Mouse (Mus musculus): ENCODE results near the gene Drd5. TPM values are rescaled to one million over a fixed set of nuclear protein-coding genes. Genes with fewer than 3 reads are reported as not detected.

The Drd5 gene
- total and polyA plus RNA-seq, 2 experiments from 2014 or later: not detected

DNA sequence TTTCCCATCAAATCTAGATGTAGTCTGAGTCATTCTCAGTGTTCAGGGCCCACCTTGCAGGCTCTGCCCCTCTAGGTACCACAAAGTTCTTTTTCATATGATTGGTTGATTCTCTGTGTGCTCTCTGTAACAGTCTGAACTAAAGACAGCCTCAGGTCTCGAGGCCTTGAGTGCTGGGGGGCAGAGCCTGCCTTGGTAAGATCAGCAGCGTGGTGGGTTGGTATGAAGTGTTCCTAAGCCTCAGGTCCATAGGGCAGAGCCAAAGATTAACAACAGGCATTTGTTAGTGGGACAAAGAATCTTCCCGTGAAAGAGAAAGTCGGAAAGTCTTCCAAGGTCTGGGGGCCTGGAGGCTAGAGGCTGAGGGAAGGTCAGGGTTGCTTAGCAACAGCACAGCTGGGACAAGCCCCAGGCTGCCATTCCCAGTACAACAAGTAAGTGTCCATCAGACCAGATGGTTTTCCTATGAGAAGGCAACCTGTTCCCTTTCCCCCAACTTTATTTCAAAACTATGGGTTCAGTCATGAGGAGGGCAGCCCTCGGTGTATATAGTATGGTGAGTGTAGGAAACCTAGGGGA lies 31.3 kb downstream of the Drd5 start:
- Histone ChIP-seq H3K4me1 (ENCODE audit: control insufficient read depth, insufficient read depth) (no peaks in the 10 kb centered on the region), H3K27ac (ENCODE audit: low read depth) (no peak overlapping the region), H3K27me3 (ENCODE audit: control insufficient read depth, insufficient read depth, low read length) (no peaks in the 10 kb centered on the region), H3K4me3 (ENCODE audit: low read depth, low read length) (no peak overlapping the region), H3K9me3 (replicated peaks; ENCODE audit: control insufficient read depth, low read length) (no peaks in the 10 kb centered on the region), H3K4me2 (ENCODE audit: low read depth, low read length) (no peak overlapping the region), H3K9ac (replicated peaks; ENCODE audit: low read depth, low read length) (no peak overlapping the region), H3K36me3 (replicated peaks; ENCODE audit: control insufficient read depth, insufficient read depth, low read length) (no peaks in the 10 kb centered on the region)
- WGBS: 50% methylated on average over 5 of the region's 5 CpGs
- TF ChIP-seq EP300 (IDR thresholded peaks at IDR 0.05; ENCODE audit: low read depth) (no peak), CTCF (IDR thresholded peaks at IDR 0.05; ENCODE audit: low read depth) (no peak)
- DNase-seq (ENCODE audit: low spot score): no peak
- no peak for ATAC-seq (ENCODE audit: insufficient read depth, low read depth)

DNA sequence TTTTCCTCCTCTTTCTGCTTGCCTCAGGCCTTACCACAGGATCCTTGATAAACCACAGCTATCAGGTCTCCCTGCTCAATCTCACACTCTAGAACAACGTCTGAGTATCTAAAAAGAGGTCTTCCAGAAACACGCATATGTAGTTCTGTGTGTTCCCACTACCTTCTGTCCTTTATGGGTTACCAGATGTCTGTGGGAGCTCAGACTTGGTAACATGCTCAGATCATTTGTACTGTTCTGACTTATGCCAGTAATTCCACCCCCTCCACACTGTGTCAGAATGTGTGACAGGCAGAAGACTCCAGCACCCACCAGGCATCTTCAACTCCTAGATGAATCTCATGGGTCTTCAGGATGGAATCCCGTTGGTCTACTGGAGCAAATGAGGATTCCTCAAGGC lies 37.8 kb downstream of the Drd5 start:
- Histone ChIP-seq H3K27ac (ENCODE audit: low read depth) (no peak overlapping the region), H3K36me3 (replicated peaks; ENCODE audit: control insufficient read depth, insufficient read depth, low read length) (no peaks in the 10 kb centered on the region), H3K4me2 (ENCODE audit: low read depth, low read length) (no peak overlapping the region), H3K9ac (replicated peaks; ENCODE audit: low read depth, low read length) (no peak overlapping the region), H3K27me3 (ENCODE audit: control insufficient read depth, insufficient read depth, low read length) (no peaks in the 10 kb centered on the region), H3K4me1 (ENCODE audit: control insufficient read depth, insufficient read depth) (no peaks in the 10 kb centered on the region), H3K9me3 (replicated peaks; ENCODE audit: control insufficient read depth, low read length) (no peaks in the 10 kb centered on the region), H3K4me3 (ENCODE audit: low read depth, low read length) (no peak overlapping the region)
- DNase-seq (ENCODE audit: low spot score) (no peak), ATAC-seq (ENCODE audit: insufficient read depth, low read depth) (no peak)
- TF ChIP-seq EP300 (IDR thresholded peaks at IDR 0.05; ENCODE audit: low read depth) (no peak), CTCF (IDR thresholded peaks at IDR 0.05; ENCODE audit: low read depth) (no peak)
- 63% methylated on average over 3 of the region's 3 CpGs for WGBS

DNA sequence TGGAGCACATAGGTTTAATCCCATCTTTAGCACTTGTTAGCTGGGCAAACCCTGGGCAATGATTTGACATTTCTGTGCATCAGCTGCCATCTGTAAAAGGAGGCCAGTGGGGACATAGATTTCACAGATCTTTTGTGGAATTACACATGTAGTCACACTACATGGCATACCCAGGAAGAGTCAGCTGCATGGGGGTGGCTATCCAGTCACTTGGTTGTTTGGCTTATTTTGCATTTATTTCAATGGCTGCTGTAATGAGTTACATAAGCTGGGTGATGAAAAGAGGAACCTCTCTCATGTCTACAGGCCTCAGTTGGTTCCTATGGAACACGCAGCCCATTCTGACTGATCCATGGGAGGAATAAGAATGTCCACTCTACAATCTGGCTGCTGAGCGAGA lies 40.5 kb downstream of the Drd5 start:
- Histone ChIP-seq H3K4me3 (ENCODE audit: low read depth, low read length) (no peak overlapping the region), H3K9ac (replicated peaks; ENCODE audit: low read depth, low read length) (no peak overlapping the region), H3K9me3 (replicated peaks; ENCODE audit: control insufficient read depth, low read length) (no peaks in the 10 kb centered on the region), H3K4me1 (ENCODE audit: control insufficient read depth, insufficient read depth) (no peaks in the 10 kb centered on the region), H3K36me3 (replicated peaks; ENCODE audit: control insufficient read depth, insufficient read depth, low read length) (no peaks in the 10 kb centered on the region), H3K27ac (ENCODE audit: low read depth) (no peak overlapping the region), H3K27me3 (ENCODE audit: control insufficient read depth, insufficient read depth, low read length) (no peaks in the 10 kb centered on the region), H3K4me2 (ENCODE audit: low read depth, low read length) (no peak overlapping the region)
- ATAC-seq (ENCODE audit: insufficient read depth, low read depth) (no peak), DNase-seq (ENCODE audit: low spot score) (no peak)
- 73% methylated on average over 2 of the region's 2 CpGs for WGBS
- no peak for TF ChIP-seq EP300 (IDR thresholded peaks at IDR 0.05; ENCODE audit: low read depth)
- no peak for TF ChIP-seq CTCF (IDR thresholded peaks at IDR 0.05; ENCODE audit: low read depth)

DNA sequence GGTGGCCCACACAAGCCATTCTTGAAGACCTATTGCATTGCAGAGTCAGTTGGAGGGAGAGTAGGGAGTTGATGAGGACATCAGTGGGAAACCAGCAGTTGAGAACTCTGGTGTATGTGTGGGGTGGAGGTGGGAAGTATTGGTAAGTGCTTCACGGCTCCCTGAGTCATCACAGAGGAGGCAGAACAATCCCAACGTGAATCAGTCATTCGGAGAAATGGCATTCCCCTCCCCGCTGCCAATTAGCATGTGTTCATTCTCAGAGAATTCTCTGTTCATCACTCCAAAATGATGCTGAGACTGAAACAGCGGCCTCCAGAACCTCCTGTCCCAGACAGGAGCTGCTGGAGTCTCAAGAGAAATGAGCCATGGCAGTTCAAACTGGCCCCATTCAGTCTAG lies 45.2 kb downstream of the Drd5 start:
- H3K9me3 ChIP-seq (replicated peaks; ENCODE audit: control insufficient read depth, low read length): no peaks in the 10 kb centered on the region
- H3K27me3 ChIP-seq (ENCODE audit: control insufficient read depth, insufficient read depth, low read length): no peaks in the 10 kb centered on the region
- no peak for DNase-seq (ENCODE audit: low spot score)
- WGBS: 68% methylated on average over 5 of the region's 5 CpGs
- no peak for TF ChIP-seq EP300 (IDR thresholded peaks at IDR 0.05; ENCODE audit: low read depth)
- no peak for TF ChIP-seq CTCF (IDR thresholded peaks at IDR 0.05; ENCODE audit: low read depth)
- H3K9ac ChIP-seq (replicated peaks; ENCODE audit: low read depth, low read length): no peak overlapping the region
- no peak overlapping the region for H3K27ac ChIP-seq (ENCODE audit: low read depth)
- H3K36me3 ChIP-seq (replicated peaks; ENCODE audit: control insufficient read depth, insufficient read depth, low read length): no peaks in the 10 kb centered on the region
- no peak overlapping the region for H3K4me2 ChIP-seq (ENCODE audit: low read depth, low read length)
- H3K4me1 ChIP-seq (ENCODE audit: control insufficient read depth, insufficient read depth): peaks cover 12% of the 10 kb centered on the region
- no peak overlapping the region for H3K4me3 ChIP-seq (ENCODE audit: low read depth, low read length)
- no peak for ATAC-seq (ENCODE audit: insufficient read depth, low read depth)

- DNase-seq (ENCODE audit: low spot score) (no peak), ATAC-seq (ENCODE audit: insufficient read depth, low read depth) (no peak)
- Histone ChIP-seq H3K9ac (replicated peaks; ENCODE audit: low read depth, low read length) (no peak overlapping the region), H3K4me2 (ENCODE audit: low read depth, low read length) (no peak overlapping the region), H3K27me3 (ENCODE audit: control insufficient read depth, insufficient read depth, low read length) (no peaks in the 10 kb centered on the region), H3K27ac (ENCODE audit: low read depth) (no peak overlapping the region), H3K9me3 (replicated peaks; ENCODE audit: control insufficient read depth, low read length) (no peaks in the 10 kb centered on the region), H3K4me3 (ENCODE audit: low read depth, low read length) (no peak overlapping the region), H3K4me1 (ENCODE audit: control insufficient read depth, insufficient read depth) (peaks cover 12% of the 10 kb centered on the region), H3K36me3 (replicated peaks; ENCODE audit: control insufficient read depth, insufficient read depth, low read length) (no peaks in the 10 kb centered on the region)
- WGBS: 59% methylated on average over 2 of the region's 2 CpGs
- no peak for TF ChIP-seq EP300 (IDR thresholded peaks at IDR 0.05; ENCODE audit: low read depth)
- no peak for TF ChIP-seq CTCF (IDR thresholded peaks at IDR 0.05; ENCODE audit: low read depth)
Measured at GRCm38 (mm10) chr5:38365521-38365920, 46.4 kb downstream of the Drd5 start.

All from heart, postnatal 0 days (tissue).